Mouse (Mus musculus): ENCODE measurements at regions not wholly inside any gene's neighbourhood (a gene's known extent, or its start where the extent isn't known, plus 50 kb on each side); places are given as distances from the start of the nearest gene placed in this dataset.
A peak's percentile ranks its signal among the peaks of the same experiment; 100 is the strongest.

DNA sequence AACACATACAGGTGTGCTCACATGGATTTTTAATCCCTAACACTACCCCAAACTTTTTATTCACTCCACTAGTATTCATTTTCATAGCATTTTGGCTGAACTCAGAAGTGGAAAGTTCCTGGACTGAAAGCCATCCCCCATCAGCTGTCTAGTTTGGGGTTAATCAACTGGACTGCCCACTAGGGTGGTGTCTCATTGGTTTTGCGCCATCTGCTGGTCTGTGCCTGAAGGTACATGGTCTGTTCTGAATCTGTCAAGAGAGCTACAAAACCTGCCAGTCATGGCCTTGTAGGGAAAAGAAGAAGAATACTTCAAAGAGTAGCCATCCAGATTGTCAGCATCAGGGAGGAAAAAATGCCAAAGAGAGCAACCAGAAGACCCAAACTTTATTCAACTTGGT lies 327.3 kb downstream of the Synb start:
- peak; percentile 87 for TF ChIP-seq CTCF (IDR thresholded peaks at IDR 0.05)
- TF ChIP-seq EP300 (IDR thresholded peaks at IDR 0.05), result no peak

All from lung, postnatal 0 days (tissue).